Mouse (Mus musculus) retina, adult 2 months (tissue): ENCODE results near the gene Trpm4.

Source experiments
- DNase-seq: peaks from one replicate; pipeline ENCODE4 v3.0.0-alpha.2; 2012; ENCODE audit warnings: low read depth, low spot score

Trpm4 gene

DNA sequence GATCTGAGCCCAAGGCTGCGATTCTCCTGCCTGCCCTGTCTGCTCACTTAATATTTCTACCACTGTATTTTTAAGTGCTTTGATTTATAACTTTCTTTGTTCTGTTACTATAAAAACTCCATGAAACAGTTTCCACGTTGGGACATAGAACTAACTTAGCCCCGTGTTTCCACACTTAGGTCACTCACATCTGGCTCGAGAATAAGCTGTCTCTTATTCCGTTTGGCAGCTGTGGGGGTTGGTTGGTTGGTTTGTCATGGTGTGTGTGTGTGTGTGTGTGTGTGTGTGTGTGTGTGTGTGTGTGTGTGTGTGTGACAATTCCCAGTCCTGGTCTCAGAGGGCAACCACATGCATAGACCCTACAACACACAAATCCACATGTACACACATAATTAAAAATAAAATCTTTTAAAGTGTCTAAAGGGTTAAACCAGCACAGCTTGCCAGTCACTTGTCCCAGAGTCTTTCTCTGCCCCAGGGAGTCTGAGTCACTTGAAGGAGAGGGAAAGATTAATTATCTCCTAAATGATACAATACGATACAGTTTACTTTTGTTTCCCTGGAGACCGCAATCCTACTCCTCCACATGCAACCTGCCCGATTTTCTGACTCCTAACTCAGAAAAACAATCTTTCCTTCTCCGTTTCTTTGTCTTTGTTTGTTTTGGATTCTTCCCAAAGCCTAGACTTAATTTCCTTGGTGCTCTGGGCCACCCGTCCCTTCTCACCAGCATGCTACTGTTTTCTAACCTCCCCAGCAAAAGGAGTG lies 20.7 kb downstream of the Trpm4 start:
- no peak for DNase-seq

GRCm38 (mm10) chr7:45312023-45312422 lies 21.6 kb downstream of the Trpm4 start:
- DNase-seq, result no peak

- DNase-seq, result peak; percentile 36
Measured at GRCm38 (mm10) chr7:45309455-45309854, 24.1 kb downstream of the Trpm4 start.

GRCm38 (mm10) chr7:45308551-45309240 lies 24.9 kb downstream of the Trpm4 start:
- DNase-seq, result no peak

GRCm38 (mm10) chr7:45305275-45305674 lies 28.3 kb downstream of the Trpm4 start:
- peak; percentile 37 for DNase-seq

DNA sequence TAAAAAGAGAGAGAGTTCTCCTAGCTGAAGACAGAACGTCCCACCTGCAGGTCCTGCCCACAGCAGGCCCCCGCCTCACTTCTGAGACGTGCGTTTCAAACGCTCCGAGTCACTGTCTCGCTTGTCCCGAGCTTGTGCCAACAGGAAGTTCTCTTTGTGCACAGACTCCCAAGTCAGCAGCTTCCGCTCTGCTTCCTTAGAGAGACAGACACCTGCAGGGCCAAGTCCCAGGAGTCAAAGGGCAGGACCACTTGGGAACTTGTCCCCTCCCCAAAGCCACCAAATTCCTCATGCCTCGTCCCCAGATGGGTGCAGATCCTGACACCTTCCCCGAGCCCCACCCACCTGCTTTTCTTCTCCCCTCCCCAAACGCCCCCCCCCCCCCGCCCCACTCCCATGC lies 28.7 kb downstream of the Trpm4 start:
- DNase-seq, result no peak

DNA sequence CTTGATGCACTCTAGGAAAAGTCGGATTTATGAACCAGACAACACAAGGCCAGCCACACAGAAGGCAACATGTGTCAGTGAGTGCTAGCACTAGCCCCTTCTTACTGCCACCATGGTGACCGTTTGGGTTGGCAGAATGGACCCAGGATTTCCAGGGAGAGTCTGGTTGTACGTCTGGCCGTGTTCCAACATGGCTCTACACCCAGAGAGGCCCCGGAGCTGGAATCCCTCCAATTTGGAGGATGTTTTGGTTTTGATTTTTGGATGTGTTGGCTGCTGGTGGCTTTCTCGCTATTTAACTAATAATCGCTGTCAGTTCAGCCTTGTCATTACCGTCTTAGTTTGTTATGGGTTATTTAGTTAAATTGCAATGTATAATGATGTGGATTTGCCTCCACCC lies 31.0 kb downstream of the Trpm4 start:
- no peak for DNase-seq

- no peak for DNase-seq
Measured at GRCm38 (mm10) chr7:45300270-45300669, 33.3 kb downstream of the Trpm4 start.

DNA sequence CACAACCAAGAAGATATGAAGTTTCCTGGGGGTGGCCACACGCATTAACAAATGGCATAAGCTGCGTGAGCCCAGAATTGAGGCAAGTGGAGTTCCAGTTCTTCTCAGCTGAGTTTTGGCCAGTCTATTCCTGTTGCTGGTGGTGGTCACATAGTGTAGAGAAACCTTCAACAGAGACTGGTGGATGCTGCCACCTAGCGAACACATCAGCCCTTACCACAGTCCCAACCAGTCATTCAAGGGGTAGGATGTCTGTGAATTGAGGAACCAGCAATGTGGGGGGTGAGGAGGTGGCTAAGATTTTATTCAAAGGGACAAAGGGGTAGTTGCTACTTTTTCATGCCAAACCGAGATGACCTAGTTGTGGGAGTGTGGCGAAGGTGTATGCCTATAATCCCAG lies 33.8 kb downstream of the Trpm4 start:
- DNase-seq, result no peak

GRCm38 (mm10) chr7:45297563-45297962 lies 36.0 kb downstream of the Trpm4 start:
- no peak for DNase-seq

DNA sequence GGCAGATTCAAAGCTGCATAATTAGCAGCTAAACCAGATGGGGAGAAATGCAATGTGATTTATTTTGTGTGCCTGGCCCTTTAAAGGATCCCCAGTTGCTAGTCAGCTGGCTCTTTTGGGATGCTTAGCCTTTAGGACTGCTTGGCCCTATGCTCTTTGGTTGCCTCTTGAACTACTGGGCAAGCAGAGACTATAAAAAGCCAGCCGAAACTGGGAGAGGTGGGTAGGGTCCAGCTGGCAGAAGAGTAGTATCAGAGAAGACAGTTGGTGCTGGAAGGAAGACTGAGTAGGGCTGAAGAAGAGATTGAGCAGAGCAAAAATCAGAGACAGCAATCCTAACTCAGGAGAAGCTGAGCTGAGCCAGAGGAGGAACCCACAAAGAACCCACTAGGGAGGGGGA lies 37.0 kb downstream of the Trpm4 start:
- no peak for DNase-seq

DNA sequence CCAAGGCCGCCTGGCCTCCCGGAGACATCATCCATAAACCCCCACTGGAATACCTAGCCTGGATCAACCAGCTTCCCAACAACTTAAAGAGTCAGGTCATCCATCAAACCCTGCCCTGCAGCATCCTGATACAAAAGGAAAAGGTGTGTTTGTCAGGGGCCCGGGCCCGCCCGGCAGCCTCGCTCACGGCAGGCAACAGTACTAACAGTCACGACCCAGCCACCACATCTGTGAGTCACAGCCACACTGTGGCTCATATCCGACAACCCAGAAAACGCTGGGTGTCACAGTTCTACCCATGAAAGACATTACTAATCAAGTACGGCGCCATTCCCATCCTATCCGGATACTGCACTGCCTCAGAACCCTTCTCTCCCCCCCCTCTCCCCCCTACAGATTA lies 47.1 kb downstream of the Trpm4 start:
- DNase-seq, result no peak

DNA sequence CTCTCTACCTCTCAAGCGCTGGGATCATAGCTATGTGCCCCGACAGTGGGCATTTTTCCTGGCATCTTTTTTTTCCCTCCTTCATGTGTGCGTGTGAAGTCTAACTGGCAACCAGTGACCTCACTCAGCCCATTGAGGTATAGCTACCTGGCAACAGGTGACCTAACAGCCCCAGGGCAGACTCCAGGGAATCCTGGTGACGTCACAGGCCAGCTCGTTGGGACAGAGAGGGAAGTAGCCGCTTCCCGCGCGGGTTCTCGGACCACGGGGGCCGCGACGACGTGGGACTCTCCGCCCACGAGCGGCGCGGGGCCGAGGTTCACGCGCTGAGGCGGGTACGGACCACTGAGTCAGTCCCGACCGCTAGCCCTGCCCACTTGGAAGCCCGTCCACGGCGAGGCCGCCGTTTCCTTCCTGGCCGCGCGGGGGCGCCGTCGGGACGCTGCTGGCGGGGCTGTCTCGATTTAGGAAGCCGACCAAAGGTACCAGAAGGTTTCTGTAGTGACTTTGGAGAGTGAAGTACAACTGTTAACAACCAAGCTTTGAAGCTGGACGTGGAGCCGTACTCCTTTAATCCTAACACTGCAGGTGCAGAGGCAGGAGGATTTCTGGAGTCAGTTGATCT lies 56.3 kb downstream of the Trpm4 start, which contains the start of gene Slc6a21:
Gene Slc6a21 (plus strand): TSS at position 378 of the 625 bp plus-strand sequence.
- no peak for DNase-seq

GRCm38 (mm10) chr7:45273672-45274071 lies 59.9 kb downstream of the Trpm4 start:
- no peak for DNase-seq

DNA sequence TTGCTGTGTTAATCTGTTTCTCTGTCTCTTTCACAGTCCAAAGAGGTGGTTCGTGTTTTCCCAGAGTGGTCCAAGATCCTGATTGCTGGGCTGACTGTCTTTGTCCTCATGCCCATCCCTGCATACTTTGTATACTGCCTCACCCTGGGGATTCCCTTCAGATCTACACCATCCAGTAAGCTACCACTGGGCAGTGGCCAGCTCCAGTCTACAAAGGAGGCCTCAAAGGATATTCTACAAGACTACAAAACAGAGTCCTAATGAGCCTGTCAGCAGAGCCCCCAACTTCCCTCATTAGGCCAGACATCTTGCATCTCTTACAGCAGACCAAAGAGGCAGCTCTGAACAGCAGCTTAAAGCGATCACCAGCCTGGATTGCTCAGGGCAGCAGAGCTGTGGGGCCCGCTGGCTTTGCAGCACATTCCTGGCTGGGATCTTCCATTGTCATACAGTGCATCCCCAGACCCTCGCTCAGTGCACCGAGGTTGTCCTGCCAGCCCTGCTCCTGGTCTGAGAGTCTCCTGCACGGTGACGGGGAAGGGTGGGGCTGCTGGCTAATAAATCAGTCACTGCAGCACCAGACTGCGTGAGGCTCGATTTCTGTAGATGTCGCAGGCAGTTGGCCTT lies 60.7 kb downstream of the Trpm4 start:
- no peak for DNase-seq

- no peak for DNase-seq
Measured at GRCm38 (mm10) chr7:45265518-45265917, 68.1 kb downstream of the Trpm4 start.

- no peak for DNase-seq
Measured at GRCm38 (mm10) chr7:45264348-45264747, 69.2 kb downstream of the Trpm4 start.

DNA sequence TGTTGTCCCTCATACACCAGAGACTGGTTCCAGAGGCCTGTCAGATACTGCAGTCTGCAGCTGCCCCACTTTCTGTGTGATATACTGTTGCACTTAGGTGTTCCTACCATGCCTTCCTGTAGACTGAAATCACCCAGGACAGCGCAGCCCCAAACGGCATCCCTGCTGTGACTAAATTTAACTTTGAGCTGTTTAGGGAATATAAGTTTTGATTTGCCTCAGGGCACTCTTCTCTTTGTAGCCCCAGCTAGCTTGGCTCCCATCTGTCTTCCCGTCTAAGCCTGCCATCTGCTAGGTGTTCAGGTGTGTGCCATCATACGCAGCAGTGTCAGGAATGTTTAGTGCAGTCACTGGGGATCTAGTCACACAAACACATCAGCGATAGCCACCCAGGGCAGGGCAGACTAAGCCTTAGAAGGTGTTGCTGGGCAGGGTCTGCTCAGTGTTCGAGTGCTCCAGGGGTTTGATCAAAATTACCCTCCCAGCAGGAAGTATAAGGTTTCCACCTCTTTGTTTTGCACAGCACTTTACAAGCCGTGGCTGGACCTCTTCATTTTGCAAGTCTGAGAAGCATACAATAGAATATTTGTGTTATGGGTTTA lies 70.5 kb downstream of the Trpm4 start:
- no peak for DNase-seq

GRCm38 (mm10) chr7:45262266-45262665 lies 71.3 kb downstream of the Trpm4 start:
- no peak for DNase-seq

GRCm38 (mm10) chr7:45259281-45259680 lies 74.3 kb downstream of the Trpm4 start:
- no peak for DNase-seq

GRCm38 (mm10) chr7:45257063-45257840 lies 76.3 kb downstream of the Trpm4 start:
- no peak for DNase-seq
